ENCODE assay signal across 7 mouse cellular contexts in genomic region chr6:47243863-47244606, GRCm38 (mm10).
A peak's percentile ranks its signal among the peaks of the same experiment; 100 is the strongest.
DNase-seq lines count a peak whose midpoint lies in the region; ATAC-seq and TF ChIP-seq lines count a peak whose summit lies in the region.

No protein-coding gene starts in this region.

- H3K4me1 ChIP-seq in E14TG2a.4 (replicated peaks; ENCODE audit: low read depth, low read length) = peaks cover 20% of the 10 kb centered on the region
- H3K4me1 ChIP-seq in intestine, embryonic 14.5 days (replicated peaks; ENCODE audit: control insufficient read depth, insufficient read depth, low read length) = 0 out of 2 replicates have a peak, but pooled peaks cover 6% of the 10 kb centered on the region
- peaks cover 31% of the 10 kb centered on the region for H3K4me1 ChIP-seq in limb, embryonic 10.5 days
- H3K4me1 ChIP-seq in midbrain, embryonic 16.5 days (ENCODE audit: control insufficient read depth, insufficient read depth, low read length) = peaks cover 24% of the 10 kb centered on the region

- no peaks in the 10 kb centered on the region for H3K27me3 ChIP-seq in E14TG2a.4 (ENCODE audit: insufficient read depth, low read length)
- H3K27me3 ChIP-seq in intestine, embryonic 14.5 days (replicated peaks; ENCODE audit: control insufficient read depth, insufficient read depth, low read length) = no peaks in the 10 kb centered on the region
- H3K27me3 ChIP-seq in limb, embryonic 10.5 days (ENCODE audit: low read depth, poor library complexity, severe bottlenecking) = peaks cover 24% of the 10 kb centered on the region
- no peaks in the 10 kb centered on the region for H3K27me3 ChIP-seq in midbrain, embryonic 16.5 days (ENCODE audit: control insufficient read depth, insufficient read depth, low read depth, low read length)

- H3K36me3 ChIP-seq in E14TG2a.4 (ENCODE audit: insufficient read depth, low read length) = no peaks in the 10 kb centered on the region
- no peaks in the 10 kb centered on the region for H3K36me3 ChIP-seq in intestine, embryonic 14.5 days (ENCODE audit: control insufficient read depth, insufficient read depth, low read length)
- no peaks in the 10 kb centered on the region for H3K36me3 ChIP-seq in limb, embryonic 10.5 days
- no peaks in the 10 kb centered on the region for H3K36me3 ChIP-seq in midbrain, embryonic 16.5 days (ENCODE audit: control insufficient read depth, insufficient read depth, low read length)

- peak; percentile 63; the same call in 1 of the 2 replicates for ATAC-seq in erythroid progenitor cell, adult 5-6 weeks (replicated peaks; ENCODE audit: low FRiP score, poor library complexity, severe bottlenecking)
- peak; percentile 81 for ATAC-seq in intestine, embryonic 14.5 days (replicated peaks; ENCODE audit: low FRiP score, low TSS enrichment, low read depth)
- peak; percentile 91 for ATAC-seq in midbrain, embryonic 16.5 days

- H3K9ac ChIP-seq in intestine, embryonic 14.5 days (ENCODE audit: low read length) = no peak overlapping the region
- H3K9ac ChIP-seq in midbrain, embryonic 16.5 days (ENCODE audit: low read depth, low read length) = peak overlapping the region; percentile 72

- peak overlapping the region; percentile 35; the same call in 1 of the 2 replicates for H3K4me3 ChIP-seq in E14TG2a.4 (replicated peaks; ENCODE audit: low read length)
- H3K4me3 ChIP-seq in intestine, embryonic 14.5 days (ENCODE audit: low read depth, low read length) = peak overlapping the region; percentile 18
- peak overlapping the region; percentile 30; the same call in 1 of the 2 replicates for H3K4me3 ChIP-seq in limb, embryonic 10.5 days
- H3K4me3 ChIP-seq in midbrain, embryonic 16.5 days (ENCODE audit: low read depth, low read length) = peak overlapping the region; percentile 50

- WGBS in intestine, embryonic 14.5 days = 16% methylated on average over 6 of the region's 6 CpGs
- WGBS in limb, embryonic 10.5 days = 18% methylated on average over 6 of the region's 6 CpGs
- 15% methylated on average over 6 of the region's 6 CpGs for WGBS in midbrain, embryonic 16.5 days

- H3K4me2 ChIP-seq in intestine, embryonic 14.5 days (ENCODE audit: low read length) = peak overlapping the region; percentile 32
- peak overlapping the region; percentile 55 for H3K4me2 ChIP-seq in midbrain, embryonic 16.5 days (ENCODE audit: low read length)

- H3K9me3 ChIP-seq in E14TG2a.4 (ENCODE audit: low read length) = no peaks in the 10 kb centered on the region
- no peaks in the 10 kb centered on the region for H3K9me3 ChIP-seq in intestine, embryonic 14.5 days (ENCODE audit: control insufficient read depth, low read length)
- H3K9me3 ChIP-seq in limb, embryonic 10.5 days (replicated peaks) = no peaks in the 10 kb centered on the region
- no peaks in the 10 kb centered on the region for H3K9me3 ChIP-seq in midbrain, embryonic 16.5 days (replicated peaks; ENCODE audit: control insufficient read depth, low read length, poor library complexity, severe bottlenecking)

- no peak for TF ChIP-seq CTCF in E14TG2a.4 (conservative IDR thresholded peaks at IDR 0.05; ENCODE audit: low read length)

- no peak overlapping the region for H3K27ac ChIP-seq in intestine, embryonic 14.5 days (ENCODE audit: low read depth)
- H3K27ac ChIP-seq in limb, embryonic 10.5 days = peak overlapping the region; percentile 51; the same call in 1 of the 2 replicates
- peak overlapping the region; percentile 88 for H3K27ac ChIP-seq in midbrain, embryonic 16.5 days (ENCODE audit: low read length)

- DNase-seq in A20 (ENCODE audit: low read depth, low spot score) = peak; percentile 21
- DNase-seq in intestine, embryonic 14.5 days (ENCODE audit: low spot score) = peak; percentile 59
- DNase-seq in limb, embryonic 10.5 days (ENCODE audit: low spot score) = peak; percentile 66
- peak; percentile 80 for DNase-seq in thymus, postnatal 0 days (ENCODE audit: low spot score)

Comparison
In these comparisons a context has a peak if more than half of its experiments do, and no peak if none do; other contexts are left out.
1. DNase-seq: peak in every context shown above with its lines; median percentile 80 in thymus, postnatal 0 days; 66 in limb, embryonic 10.5 days; 59 in intestine, embryonic 14.5 days; 21 in A20.